Mouse (Mus musculus): ENCODE data around the gene Chst3.
"Not testable (repeated sequence)": the region's sequence is repeated elsewhere in the genome, so short reads cannot be mapped to it uniquely, and the experiment has no call there.

Chst3 gene

GRCm38 (mm10) chr10:60218591-60219499, at the start of gene Chst3:
Gene Chst3, minus strand, starts transcription at chr10:60219260.
- DNase-seq (ENCODE audit: low read depth) = no peak

GRCm38 (mm10) chr10:60268738-60269137, 49.7 kb upstream of the Chst3 start:
- DNase-seq (ENCODE audit: low read depth) = peak; percentile 69

- no peak for DNase-seq (ENCODE audit: low read depth)
Measured at GRCm38 (mm10) chr10:60266842-60267401, 47.9 kb upstream of the Chst3 start.

- no peak for DNase-seq (ENCODE audit: low read depth)
Measured at GRCm38 (mm10) chr10:60265252-60265651, 46.2 kb upstream of the Chst3 start.

- peak; percentile 42 for DNase-seq (ENCODE audit: low read depth)
Measured at GRCm38 (mm10) chr10:60263351-60263750, 44.3 kb upstream of the Chst3 start.

- peak; percentile 97 for DNase-seq (ENCODE audit: low read depth)
Measured at GRCm38 (mm10) chr10:60262386-60262785, 43.3 kb upstream of the Chst3 start.

- DNase-seq (ENCODE audit: low read depth) = no peak
Measured at GRCm38 (mm10) chr10:60261530-60261929, 42.5 kb upstream of the Chst3 start.

- no peak for DNase-seq (ENCODE audit: low read depth)
Measured at GRCm38 (mm10) chr10:60260557-60261294, 41.7 kb upstream of the Chst3 start.

- no peak for DNase-seq (ENCODE audit: low read depth)
Measured at GRCm38 (mm10) chr10:60257261-60257825, 38.3 kb upstream of the Chst3 start.

- DNase-seq (ENCODE audit: low read depth) = no peak
Measured at GRCm38 (mm10) chr10:60256088-60256487, 37.0 kb upstream of the Chst3 start.

- peak; percentile 85 for DNase-seq (ENCODE audit: low read depth)
Measured at GRCm38 (mm10) chr10:60252606-60253005, 33.5 kb upstream of the Chst3 start.

GRCm38 (mm10) chr10:60252187-60252586, 33.1 kb upstream of the Chst3 start:
- no peak for DNase-seq (ENCODE audit: low read depth)

GRCm38 (mm10) chr10:60250426-60250965, 31.4 kb upstream of the Chst3 start:
- no peak for DNase-seq (ENCODE audit: low read depth)

- DNase-seq (ENCODE audit: low read depth) = not testable (repeated sequence)
Measured at GRCm38 (mm10) chr10:60248345-60248744, 29.3 kb upstream of the Chst3 start.

GRCm38 (mm10) chr10:60246519-60246918, 27.5 kb upstream of the Chst3 start:
- peak; percentile 72 for DNase-seq (ENCODE audit: low read depth)

- DNase-seq (ENCODE audit: low read depth) = no peak
Measured at GRCm38 (mm10) chr10:60245635-60246034, 26.6 kb upstream of the Chst3 start.

GRCm38 (mm10) chr10:60245041-60245440, 26.0 kb upstream of the Chst3 start:
- peak; percentile 81 for DNase-seq (ENCODE audit: low read depth)

GRCm38 (mm10) chr10:60243941-60244340, 24.9 kb upstream of the Chst3 start:
- DNase-seq (ENCODE audit: low read depth) = no peak

GRCm38 (mm10) chr10:60240416-60240815, 21.4 kb upstream of the Chst3 start:
- no peak for DNase-seq (ENCODE audit: low read depth)

GRCm38 (mm10) chr10:60237475-60238154, 18.6 kb upstream of the Chst3 start:
- DNase-seq (ENCODE audit: low read depth) = peak; percentile 71

- DNase-seq (ENCODE audit: low read depth) = not testable (repeated sequence)
Measured at GRCm38 (mm10) chr10:60235876-60236275, 16.8 kb upstream of the Chst3 start.
